Mouse (Mus musculus) urinary bladder, postnatal 36 days (tissue): ENCODE results near the gene Slfn2.
"Not testable (repeated sequence)": the region's sequence is repeated elsewhere in the genome, so short reads cannot be mapped to it uniquely, and the experiment has no call there.

Source experiments
- DNase-seq, 2 experiments: peaks; one replicate each; pipeline ENCODE4 v3.0.0; 2022; ENCODE audit warnings: low spot score in 2 of 2, mixed read lengths in 1 of 2

Slfn2 gene

DNA sequence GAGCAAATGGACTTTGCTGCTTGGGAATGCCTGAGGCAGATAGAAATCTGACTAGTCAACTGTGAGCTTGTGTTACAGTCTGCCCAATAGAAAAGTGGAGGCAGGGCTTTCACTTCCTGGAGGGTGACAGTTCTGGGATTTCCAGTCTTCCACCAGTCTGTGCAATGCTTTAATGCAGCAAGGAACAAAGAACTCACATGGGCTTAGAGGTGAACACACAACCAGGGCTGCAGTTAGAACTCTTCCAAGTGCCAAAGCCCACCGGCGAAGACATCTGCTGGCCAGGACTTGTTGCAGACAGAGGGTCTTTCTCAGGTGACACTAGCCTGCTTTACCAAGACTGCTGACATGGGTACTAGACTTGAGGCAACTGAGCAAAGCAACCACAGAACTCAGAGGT is at the start of gene Slfn2:
TSS of gene Slfn2 (plus strand) at position 167 of the 400 bp plus-strand sequence.
- no peak for DNase-seq

DNA sequence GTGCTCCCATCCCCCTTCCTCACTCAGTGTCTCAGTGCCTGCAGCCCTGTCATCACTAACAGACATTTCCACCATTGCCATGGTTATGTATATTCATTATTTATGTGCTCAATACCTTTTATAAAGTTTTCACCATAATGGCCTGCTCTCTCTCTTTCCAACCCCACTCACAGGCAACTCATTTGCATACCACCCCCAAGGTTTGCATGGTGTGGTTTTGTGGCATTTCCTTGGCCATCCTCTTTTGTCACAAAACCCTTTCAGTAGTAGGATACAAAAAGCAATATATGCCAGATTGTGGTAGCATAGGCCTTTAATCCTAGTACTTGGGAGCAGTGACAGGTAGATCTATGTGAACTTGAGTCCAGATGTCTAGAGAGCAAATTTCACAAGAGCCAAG is 48.8 kb upstream of the Slfn2 start:
- DNase-seq, result no peak

DNA sequence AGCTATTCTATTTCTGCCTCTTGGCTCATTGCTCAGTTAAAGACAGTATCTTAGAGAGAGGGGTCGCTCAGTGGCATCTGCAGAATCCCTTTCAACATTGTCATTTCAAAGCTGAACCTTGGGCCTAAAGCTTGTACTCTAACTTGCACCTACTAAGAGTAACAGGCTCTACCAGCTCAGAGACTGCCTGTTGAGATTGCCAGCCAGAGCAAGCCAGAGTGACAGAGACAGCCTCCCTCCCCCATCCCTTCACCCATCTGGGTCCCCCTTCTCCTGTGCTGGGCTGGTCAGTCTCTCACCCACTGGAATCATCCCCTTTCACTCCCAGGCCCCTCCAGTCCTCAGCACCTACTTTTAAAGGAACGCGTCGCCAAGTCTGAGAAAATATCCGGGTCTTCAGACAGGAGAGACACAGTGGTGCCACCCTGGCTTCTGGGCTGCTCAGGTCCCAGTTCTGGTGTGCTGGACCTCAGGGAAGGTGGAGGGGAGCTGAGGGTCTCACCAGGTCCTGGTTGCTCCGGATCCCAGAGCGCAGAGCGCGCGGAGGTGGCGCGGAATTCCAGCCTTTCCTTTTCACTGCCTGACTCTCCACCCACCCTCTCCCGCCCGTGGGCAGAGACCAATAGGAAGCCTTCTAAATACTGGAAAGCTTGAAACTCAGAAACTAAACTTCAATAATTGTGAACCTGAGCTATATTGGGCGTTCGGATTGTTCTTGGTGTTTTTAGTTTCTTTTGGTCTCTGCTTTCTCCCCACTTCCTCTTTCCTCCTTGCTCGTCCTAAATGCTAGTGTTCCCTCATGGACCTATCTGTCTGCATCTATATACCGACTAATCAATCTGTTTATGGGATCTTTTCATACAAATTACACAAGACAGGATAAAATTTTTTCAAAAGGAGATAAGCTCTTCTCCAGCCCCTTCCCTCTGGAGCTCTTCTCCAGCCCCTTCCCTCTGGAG is 45.1 kb upstream of the Slfn2 start:
- not testable (repeated sequence) for DNase-seq

DNA sequence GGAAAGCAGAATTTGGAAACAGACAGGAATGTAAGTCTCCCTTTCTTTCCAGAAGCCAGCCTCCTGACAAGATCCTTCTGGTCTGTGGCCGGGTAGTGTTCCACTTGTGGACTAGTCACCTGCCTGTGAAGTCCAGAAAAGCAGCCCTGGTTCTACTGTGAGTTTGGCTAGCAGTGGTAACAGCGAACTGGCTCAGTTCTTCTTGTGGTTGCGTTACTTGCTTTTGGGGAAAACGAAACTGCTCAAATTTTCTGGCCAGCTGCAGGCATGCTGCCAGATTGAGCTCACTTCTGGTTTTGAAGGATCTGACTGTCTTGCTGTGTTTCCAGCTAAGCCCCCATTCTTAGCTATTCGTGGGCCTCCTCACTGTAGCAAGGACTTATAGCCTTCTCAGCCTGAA is 44.3 kb upstream of the Slfn2 start, which contains the start of gene Slfn8:
TSS of gene Slfn8 (minus strand) at position 190 of the 400 bp plus-strand sequence.
- DNase-seq, result peak in 1 of 2 experiments; percentile 42

DNA sequence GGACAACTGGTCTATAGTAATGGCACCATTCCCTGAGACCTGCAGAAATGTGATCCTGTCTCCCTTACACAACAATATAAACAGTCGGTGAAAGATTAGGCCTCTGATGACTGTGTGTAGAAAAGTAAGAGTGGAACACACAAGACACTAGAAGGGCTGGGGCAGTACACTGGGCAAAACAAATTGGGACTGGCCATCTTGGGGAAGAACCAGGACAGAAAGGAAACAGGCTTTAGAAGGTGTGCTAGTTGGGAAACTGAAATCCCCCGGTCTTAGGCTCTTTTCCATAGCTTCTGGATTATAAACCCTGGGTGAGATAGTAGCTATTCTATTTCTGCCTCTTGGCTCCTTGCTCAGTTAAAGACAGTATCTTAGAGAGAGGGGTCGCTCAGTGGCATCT is 26.2 kb upstream of the Slfn2 start:
- not testable (repeated sequence) for DNase-seq

DNA sequence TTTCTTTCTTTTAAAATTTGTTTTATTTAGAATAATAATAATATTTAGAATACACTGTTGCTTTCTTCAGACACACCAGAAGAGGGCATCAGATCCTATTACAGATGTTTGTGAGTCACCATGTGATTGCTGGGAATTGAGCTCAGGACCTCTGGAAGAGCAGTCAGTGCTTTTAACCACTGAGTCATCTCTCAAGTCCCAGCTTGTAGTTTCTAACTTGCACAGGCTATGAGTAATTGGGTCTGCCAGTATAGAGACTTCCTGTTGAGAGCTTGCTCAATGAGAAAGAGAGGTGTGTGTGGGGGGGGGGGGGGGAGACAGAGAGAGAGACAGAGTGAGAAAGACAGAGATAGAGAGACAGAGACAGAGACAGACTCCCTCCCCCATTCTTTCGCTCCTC is 25.8 kb upstream of the Slfn2 start:
- DNase-seq, result no peak

DNA sequence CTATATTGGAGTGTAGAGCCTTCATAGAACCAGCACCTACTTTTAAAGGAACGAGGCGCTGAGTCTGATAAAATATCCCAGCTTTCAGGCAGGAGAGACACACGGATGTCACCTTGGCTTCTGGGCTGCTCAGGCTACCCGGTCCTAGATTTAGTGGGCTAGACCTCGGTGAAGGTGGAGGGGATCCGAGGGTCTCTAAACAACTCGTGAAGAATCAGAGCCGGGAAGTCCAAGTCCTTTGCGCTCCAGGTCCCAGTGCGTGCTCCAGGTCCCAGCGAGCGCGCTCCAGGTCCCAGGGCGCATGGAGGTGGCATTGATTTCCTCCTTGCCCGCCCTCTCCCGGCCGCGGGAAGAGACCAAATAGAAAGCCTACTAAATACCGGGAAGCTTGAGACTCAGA is 25.1 kb upstream of the Slfn2 start:
- no peak for DNase-seq

DNA sequence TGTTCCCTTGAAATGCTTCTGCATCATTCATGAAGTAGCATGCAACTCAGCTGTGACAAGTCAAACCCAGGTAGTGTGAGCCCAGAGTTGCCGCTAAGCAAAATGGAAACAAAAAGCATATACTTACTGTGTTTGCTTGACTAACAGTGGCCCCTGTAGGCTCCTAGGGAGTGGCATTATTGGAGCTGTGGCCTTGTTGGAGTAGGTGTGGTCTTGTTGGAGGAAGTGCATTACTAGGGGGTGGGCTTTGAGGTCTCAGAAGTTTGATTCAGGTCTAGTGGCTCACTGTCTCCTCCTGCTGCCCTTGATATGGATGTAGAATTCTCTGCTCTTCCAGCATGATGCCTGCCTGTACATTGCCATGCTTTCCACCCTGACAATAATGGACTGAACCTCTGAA is 24.6 kb upstream of the Slfn2 start:
- no peak for DNase-seq

DNA sequence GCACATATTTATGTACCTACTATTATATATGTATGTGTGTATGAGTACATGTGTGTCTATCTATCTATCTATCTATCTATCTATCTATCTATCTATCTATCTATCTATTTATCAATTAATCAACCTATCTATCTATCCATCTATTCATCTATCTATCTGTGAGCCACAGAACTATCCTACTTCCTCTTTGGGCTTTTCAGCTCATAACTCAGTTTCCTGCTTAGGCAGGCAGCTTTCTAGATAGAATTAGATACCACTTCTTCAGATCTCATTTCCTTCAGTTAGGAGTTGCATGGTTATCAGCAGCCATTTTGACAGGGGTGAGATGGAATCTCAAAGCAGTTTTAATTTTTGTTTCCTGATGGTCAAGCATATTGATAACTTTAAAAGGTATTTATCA is 23.9 kb upstream of the Slfn2 start:
- no peak for DNase-seq

DNA sequence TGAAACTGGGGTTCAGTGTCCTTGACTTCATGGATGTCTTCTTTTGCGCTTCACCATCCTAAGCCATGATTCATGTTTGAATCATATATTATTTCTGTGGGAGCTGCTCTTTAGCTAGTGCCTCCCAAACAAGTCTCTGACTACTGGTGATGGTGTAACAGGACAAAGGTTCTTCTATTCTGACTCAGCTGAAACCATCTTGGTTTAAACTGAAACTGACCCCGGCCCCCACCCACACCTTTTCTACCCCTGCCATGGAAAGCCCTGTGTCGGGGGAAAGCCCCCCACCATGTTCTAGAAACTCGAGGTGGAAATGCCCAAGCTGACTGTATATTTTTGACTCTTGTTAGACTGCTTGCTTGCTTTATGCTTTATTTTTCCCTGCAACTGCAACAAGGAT is 21.0 kb upstream of the Slfn2 start:
- DNase-seq, result no peak

DNA sequence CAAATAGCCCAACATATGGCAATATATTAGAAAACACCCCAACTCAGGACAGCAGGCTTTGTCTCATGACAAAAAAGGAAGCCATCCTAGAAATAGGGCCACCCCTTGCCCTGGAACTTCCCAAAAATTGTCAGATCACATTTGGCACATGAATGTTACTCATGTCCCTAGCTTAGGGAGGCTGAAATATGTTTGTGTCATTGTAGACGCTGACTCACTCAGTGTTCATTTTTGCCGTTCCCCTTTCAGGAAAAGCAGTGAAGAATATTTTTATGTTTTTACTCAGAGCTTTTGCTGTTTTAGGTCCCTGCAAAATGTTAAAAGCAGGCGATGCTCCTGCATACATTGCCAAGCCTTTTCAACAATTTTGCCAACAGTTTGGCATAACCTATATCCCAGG is 19.3 kb upstream of the Slfn2 start:
- no peak for DNase-seq

DNA sequence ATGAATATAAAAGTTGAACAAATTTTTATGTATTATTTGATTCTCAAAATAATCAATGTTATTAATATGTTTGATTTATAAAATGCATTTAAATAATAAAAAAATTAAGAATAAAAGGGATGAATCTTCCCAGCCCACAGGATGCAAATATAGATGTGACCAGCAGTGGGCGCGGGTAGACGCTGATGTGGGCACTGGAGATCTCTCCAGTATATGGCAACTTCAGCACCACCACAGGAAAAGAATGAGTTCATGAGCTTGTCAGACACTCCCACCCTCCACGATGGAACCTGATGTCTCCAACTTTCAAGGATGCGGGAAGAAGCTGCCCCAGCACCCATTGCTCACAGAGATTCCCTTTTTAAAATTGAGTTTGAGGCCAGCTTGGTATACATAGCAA is 7.0 kb upstream of the Slfn2 start:
- peak in 1 of 2 experiments; percentile 50 for DNase-seq

DNA sequence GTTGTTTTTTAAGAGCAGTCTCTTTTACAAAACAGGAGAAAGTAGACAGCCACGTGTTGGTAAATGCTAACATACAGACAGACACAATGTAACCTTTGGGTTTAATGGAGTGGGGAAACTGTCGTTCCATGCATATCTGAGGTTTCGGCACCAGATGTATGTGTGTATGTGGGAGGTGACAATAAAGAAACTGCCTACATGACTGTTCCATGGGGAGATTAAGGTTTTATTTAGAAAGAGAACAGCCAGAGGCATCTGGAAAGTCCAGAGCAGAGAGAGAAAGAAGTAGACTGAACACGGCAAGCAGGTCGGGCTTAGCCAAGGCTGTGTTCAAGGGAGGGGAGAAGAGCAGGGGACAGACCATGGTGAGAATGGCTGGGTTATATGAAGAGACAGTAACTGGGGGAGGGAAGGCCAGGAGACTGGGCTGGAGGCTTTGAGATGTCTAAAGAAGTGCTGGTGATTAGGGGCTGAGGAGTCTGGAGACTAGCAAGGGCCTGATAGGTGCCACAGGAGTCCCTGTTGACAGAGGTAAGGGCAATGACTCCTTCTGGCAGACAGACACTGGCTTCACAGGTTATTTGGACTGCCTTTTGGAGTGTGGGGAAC is 4.4 kb upstream of the Slfn2 start:
- DNase-seq, result no peak

DNA sequence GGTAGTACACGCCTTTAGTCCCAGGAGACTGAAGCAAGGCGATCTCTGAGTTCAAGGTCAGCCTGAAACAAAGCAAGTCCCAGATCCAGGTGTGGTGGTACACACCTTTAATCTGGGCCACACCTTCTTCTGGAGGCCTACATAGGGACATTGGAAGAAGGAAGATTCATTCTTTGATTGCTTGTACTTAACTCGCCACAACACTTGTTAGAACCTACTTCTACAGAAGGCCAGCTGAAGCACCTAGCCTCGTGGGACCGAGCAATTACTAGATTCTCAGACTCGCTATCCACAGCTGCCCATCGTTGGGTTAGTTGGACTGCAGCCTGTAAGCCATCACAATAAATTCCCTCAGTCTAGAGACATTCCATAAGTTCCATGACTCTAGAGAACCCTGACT is 3.1 kb upstream of the Slfn2 start:
- no peak for DNase-seq

DNA sequence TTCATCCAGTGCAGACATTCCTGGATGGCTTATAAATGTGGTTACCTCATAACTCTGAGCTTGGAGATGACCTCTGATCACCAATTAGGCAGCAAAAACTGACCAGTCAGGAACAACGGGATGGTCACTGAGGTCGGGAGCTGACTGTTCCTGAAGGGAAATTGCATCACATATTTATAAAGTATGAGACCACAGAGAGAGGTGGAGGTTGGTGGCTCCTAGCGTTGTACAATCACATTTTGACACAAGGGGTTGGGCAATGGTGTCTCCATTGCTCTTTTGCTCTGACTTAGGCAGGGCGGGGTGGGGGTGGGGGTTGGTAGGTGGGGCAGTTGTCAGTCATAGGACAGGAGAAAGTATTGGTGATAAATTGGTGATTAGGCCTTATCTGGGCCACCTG is 1.8 kb upstream of the Slfn2 start:
- no peak for DNase-seq

DNA sequence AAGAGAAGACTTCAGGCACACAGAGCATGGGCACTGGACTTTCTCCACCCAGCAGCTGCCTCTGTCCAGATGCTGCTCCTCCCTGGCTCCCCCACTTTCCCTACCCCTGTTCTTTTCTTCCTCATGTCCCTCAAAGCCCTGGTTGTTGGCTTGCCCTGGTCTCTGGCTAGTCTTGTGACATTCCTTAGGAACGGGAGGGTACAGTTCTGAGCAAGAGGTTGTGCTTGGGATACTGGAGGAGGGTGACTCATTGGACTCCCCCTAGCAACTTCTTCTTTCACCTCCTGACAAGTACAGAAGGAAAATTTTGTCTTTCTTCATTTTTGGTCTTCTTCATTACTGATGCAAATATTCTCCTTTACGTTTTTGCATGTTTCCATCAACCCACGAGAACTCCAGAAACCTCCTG is 967 bp upstream of the Slfn2 start:
- no peak for DNase-seq

DNA sequence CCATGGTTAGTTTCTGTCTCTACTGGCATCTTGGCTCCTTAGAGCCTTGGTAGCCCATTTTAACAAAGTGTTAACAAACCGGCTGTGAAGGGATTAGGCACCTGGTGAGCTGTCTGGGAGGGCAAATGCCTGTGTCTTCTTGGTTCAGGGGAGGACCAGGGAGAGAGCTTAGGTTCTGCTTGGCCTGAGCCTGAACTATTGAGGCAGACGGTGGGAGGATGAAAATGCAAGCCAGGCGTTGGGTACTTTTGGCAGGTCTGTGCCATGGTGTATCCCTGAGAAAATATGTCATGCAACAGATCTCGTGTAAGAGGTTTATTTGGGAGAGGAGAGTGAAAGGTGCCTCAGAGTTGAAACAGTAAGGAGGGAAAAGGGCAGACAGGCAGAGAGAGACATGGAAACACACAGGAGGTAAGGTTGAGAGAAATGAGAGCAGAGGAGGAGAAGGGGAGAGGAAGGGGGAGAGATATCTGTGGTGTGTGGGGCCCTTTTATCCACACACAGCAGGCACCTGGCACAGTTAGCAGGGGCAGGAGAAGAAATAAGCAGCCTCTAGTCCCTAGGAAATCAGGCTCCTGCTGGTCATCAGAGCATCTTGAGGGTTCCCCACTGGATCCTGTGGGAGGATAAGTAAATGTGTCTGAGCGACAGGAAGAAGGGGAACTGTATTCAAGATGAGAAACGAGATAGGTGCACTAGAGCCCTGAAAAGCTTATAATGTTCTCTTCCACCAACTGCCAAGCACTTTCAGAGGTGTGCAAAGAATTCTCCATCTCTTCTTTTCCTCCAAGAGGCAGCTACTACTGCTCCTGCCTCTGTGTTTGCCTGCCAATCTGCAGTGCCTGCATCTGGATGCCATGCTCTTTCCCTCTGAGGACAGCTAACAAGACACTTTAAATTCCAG is 781 bp downstream of the Slfn2 start:
- DNase-seq, result no peak

DNA sequence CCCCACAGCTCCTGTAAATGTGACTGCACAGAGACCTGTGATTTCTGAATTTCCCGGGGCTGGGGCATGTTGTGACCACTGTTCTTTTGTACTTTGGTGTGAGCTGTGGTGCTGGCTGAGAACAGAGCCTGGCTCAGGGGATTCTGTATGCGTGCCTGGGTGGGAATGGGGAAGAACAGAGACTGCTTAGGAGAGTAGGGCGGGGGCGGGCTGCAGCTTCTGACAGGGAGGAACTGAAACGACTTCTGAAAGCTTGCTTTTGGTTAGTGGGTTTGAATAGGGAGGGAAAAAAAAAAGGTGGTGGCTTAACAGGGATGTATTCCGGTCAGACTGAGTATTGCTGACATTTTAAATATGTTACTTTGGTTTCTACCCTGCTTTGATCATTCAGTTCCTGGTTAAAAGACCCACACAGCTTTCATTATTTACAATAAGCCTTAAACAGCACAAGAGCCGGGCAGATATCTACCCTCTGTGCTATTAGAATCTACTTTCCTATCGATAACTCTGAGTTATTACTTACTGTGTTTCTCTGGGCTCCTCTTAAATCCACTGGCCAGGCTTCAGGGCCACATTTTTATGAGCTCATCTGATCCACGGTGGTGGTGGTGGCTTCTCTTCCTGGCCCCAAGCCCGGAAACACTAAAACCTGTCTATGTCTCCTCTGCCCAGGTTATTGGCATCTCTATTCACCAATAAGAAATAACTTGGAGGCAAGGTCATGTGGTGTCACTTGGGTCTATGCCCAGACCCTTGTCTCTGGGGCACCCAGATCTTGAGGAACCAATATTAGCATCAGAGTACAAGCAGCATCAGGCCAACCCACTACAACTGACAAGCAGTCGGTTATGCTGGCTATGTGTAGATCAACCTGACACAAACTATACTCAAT is 2.0 kb downstream of the Slfn2 start:
- DNase-seq, result no peak

DNA sequence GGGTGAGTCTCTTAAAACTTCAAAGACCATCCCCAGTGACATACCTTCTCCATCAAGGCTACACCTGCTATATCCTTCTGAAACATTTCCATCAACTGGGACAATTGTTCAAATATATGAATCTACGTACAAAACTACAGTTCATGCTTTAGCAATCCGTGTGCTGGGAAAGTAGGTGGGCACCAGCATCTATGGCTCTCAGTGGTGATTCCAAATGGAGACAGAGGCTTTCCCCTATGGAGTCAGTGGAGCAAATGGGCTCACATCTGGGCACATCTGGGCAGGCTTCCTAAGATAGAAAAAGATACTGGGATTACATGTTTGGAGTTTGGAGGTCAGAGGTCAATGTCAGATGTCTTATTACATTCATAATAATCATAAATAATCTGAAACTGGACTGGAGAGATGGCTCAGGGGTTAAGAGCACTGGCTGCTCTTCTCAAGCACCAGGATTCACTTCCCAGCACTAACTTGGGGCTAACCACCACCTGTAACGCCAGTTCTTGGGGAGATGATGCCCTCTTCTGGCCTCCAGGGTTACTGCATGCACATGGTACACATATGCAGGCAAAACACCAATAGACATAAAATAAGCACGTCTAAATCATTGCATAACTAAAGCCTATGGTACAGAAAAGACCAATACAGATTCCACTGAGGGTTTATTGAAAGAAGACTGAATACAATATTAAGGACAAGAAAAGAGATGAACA is 3.2 kb downstream of the Slfn2 start:
- DNase-seq, result no peak

DNA sequence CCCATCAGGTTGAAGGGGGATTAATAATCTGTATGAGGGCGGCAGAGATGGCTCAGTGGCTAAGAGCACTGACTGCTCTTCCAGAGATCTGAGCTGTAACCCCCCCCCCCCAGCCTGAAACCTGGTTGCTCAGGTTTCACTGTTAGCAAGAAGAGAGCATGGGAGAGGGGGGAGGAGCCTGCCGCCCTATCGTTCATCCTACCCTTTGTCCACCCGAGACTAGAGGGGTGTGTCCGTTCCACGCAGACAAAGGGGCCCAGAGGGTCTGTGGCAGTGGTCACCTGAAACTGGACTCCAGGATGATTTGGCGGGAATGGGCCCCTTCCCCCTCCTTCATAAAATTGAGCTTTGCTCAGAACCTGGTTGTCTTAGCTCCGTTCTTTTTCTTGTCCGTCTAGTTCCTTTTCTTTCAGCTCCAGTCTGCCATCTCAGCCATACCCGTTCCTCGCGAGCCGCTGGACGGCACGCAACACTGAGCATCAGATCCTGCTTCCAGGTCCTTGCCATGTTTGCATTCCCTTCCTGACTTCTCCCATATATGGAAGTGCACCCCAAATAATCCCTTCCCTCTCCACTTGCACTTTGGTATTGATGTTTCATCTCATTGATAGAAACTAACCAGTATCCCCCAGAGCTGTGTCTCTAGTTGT is 5.5 kb downstream of the Slfn2 start:
- DNase-seq, result no peak
